Mouse (Mus musculus): Measurements from ENCODE around the gene Pla2g2c.

Gene Pla2g2c

DNA sequence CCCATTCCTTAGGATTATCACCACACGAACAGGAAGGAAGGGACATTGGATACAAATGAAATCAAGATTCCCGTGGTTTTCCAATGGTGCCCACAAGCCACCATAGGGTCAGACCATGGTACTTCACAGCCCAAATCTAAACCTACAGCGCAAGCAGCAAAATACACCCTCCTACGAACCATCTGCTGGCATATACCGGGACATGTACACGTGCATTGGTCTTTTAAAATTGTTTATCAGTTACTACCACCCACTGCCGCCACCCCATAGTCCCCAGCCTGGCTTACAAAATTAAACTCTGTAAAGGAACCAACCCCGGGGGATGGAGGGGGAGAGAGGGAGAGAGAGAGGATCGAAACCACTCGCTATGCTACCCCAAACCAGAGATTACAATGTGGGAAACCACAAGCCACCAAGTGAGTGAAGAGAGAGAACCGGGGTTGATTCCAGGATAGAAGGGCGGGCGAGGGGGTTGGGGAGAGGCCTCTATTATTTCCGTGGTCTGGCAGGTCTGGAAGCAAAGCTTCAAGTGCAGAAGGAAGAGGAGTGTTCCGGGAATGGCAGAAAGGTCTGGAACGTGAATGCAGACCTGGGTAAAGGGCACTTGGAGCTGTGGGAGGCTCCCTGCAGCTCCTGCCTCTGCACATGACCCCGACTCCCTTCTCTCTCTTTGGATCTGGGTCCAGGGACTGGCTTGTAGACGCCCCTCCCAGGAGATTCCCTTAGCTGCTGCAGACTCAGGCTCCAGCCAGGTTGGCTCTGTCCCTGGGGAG lies at the start of gene Pla2g2c:
Gene Pla2g2c, plus strand, starts transcription at position 439 of the 773 bp plus-strand sequence.
- DNase-seq (ENCODE audit: low read depth) = no peak

DNA sequence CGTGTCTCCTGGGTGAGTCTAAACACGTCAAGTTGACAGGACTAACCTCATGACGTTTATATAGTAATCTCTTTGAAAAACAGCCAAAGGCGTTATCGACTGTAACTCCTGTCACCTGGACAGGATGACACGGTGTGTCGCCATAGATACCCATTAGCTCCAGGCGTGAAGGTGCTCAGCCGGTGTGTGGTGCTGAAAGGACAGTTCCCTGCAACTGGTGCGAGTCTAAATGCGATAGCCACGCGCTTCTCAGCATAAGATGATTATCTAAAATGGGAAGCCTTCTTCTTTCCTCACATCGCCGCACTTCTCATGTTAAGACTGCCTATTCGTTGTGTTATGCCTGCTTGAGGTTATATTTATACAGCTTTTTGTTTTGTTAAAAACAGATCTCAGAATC lies 48.1 kb upstream of the Pla2g2c start:
- DNase-seq (ENCODE audit: low read depth) = peak; percentile 16

DNA sequence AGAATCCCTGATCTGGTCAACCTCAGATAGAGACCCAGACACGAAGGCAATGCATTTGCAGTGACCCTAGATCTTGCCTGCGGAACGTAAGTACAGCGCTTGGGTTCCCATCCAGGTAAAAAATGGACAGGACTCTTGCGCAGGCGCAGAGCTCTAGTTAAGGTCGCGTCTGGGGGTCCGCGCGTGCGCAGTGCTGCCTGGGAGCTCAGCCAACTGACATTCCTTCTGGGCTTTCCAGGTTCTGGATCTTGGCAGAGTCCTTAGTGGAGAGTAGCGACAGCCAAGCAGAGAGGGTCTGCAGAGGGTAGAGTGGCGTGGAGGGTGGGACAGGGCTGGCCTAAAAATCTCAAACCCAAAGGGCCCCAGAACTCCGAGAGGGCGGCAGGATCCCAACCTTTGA lies 47.0 kb upstream of the Pla2g2c start:
- DNase-seq (ENCODE audit: low read depth) = no peak

DNA sequence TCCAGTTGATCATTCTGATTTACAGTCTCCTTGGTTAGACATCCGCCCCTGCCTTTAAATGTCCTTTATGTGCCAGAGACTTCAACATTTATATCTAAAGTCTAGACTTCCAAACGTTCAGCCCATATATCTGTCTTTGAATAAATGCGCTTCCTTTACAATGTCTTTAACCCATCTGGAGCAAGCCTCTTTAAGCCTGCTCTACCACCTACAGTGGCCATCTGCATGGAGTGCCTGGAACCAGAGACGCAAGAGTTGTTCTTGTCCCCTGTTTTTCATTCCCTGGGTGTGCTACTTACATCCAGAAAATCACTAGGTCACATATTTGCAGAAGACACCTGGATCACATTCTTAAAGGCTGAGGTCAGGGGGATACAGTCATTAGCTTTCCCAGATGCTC lies 44.5 kb upstream of the Pla2g2c start:
- DNase-seq (ENCODE audit: low read depth) = no peak

DNA sequence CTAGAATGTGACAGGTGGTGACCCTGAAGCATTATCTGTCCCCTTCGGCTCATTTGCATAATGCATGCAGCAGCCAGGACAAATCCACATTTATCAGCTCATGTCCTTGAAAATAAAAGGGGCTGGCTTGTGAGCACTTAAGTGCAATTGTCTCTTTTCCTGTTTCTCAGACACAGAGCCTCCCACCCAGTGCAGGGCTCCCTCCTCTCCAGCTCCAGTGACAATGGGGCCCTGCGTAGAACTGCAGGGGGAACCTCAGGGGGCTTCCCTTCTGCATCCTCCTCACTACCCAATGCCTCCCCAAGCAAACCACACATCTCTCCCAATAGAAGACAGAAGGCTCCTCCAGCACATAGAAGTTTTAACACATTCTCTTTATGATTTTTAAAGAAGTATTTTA lies 41.8 kb upstream of the Pla2g2c start:
- no peak for DNase-seq (ENCODE audit: low read depth)

DNA sequence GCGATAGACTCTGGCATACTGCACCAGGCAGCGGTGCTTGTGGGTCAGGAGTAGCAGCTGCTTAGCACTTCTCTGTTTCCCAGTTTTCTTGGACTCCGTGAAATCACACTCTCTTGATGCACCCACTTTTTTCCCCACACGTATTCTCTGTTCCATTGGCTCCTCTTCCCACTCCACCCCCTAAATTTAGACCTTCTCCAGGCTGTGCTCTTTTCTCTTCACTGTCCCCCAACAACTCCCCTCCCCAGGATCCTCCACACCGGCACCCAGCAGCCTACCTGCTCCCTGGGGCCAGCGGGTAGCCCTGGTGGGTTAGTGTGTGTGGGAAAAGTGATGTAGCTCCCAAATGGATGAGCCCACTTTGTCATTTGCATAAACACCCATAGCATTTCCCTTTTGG lies 38.8 kb upstream of the Pla2g2c start:
- no peak for DNase-seq (ENCODE audit: low read depth)

DNA sequence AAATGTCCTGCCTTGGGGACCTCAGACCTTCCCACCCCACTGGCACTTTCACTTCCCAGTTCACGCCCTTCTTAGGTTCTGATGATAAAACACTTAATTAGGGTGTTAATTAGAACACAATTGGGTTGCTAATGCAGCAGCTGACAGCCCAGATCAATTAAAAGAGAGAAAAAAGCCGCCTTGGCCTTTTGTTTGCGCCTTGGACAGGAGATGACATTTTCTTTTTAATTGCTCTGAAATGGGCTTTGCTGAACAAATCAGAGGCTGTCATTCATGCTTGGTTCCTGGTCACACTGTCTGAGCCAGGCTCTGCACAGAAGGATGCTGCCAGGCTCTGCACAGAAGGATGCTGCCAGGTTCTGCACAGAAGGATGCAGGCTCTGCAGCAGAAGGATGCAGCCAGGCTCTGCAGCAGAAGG lies 35.5 kb upstream of the Pla2g2c start:
- no peak for DNase-seq (ENCODE audit: low read depth)

DNA sequence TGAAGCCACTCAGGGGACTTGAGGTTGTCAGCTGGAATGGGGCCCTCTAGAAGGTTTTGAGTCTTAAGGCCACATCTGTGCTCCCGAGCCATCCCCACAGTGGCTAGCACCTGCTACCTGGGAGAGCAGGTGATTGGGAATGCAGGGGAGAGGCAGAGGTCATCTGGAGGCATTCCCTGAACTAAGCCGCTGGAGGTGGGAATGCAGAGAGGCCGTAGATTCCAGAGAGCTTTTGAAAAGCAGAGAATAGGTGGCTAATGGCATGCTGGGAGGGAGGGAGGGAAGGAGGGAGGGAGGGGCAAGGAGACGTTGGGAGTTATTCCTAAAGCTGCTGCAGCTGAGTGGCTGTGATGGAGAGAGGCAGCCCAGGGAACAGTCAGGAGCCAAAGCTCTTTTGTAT lies 34.0 kb upstream of the Pla2g2c start:
- no peak for DNase-seq (ENCODE audit: low read depth)

DNA sequence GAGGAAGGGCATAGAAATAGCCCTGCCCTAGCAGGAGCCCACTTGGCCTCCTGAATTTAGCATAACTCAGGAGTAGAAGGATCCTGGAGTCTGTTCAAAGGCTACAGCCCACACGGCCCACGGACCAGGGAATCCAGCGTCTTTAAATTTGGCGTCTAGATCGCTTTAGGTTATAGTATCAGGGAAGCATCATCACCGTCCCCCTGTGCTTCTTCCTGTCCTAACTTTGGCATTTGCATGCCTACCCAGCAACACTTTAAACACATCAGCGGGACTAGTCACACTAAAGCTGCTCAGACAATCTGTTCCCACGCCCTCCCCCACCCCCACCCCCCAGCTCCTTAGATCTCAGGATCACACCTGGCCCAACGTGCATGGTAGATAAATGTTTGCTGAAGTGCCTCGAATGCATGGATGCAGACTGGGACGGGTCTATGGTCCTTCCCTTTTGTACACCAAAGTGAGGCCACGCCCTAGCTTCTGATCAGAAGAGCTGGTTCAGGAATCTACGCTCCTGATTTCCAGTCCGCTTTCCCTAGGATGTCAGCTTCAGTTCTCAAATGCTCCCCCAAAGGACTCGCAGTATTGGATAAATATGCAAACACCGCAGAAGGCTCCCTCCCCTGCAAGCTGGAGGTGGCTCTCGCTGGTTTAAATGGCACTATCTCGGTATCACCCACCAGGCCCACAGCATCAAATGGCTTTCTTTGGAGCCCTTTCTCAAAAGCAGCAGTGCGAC lies 33.0 kb upstream of the Pla2g2c start:
- DNase-seq (ENCODE audit: low read depth) = no peak

DNA sequence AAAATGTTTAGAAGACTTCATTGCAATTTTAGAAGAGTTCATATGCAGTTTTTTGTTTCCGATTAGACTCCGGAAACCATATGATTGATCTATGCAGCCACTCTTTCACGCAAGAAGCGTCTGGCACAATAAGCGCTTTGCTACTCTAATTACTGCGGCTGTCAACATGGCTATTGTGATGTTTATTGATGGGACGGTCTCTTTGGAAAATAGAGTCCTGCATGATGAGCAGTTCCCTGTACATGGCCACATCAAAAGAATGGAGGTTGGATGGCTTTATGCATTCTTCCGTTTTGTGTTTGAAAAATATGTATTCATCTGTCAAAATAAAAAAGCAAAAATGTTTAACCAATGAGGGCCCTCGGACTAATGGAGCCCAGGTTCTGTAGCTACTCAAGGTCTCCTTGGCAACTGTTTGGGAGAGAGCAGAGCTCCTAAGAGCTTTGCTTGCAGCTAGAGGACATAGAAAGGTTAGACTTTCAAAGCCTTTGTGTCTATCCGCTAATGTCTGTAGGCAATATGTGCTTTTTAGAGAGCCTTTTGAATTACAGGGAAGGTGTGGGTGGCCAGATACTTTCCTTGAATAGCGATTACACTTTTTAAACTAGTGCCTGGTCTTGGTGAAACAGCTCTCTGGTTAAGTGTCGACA lies 31.4 kb upstream of the Pla2g2c start:
- DNase-seq (ENCODE audit: low read depth) = no peak

DNA sequence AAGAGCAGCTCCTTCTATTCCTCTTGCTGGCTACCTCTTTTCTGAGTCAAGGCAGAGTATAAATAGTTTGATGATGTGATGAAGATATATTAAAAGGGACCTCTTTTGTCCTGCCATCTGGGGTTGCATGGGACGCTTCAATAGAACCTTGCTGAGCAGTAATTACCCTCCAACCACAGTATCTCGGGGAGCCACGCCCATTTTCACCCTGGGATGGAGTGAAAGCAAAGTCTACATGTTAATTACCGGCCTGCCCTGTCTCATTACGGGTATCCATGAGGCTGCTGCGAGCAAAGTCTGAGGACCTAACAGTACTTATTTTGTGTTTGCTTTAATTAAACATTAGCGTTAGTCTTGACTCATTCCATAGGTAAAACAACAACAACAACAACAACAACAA lies 27.9 kb upstream of the Pla2g2c start:
- no peak for DNase-seq (ENCODE audit: low read depth)

DNA sequence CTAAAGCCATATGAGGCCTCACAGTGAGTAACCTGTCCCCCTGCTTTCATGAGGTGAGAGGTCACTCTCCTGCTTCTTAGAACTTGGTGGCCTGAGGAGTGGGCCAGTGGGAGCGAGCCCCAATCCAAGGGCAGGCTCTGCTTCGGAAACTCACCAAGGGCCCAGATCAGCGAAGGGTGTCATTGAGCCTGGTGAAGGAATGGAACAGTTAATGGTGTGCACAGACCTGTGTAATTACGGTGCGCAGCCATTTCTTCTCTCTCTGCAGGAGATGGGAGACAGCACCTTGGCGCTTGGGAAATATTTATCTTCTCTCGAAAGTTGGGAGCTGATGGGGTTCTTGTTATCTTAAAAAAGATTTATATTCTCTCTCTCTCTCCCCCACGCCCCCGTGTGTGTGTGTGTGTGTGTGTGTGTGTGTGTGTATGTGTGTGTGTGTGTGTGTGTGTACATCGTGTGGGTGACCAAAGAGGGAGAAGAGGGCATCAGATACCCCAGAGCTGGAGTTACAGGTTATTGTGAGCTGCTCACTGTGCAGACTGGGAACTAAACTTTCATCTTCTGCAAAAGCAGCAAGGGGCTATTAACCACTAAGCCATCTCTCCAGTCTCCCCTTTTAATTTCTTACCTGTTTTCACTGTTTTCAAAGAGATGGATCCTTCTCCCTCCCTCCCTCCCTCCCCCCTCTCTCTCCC lies 27.3 kb upstream of the Pla2g2c start:
- DNase-seq (ENCODE audit: low read depth) = no peak

DNA sequence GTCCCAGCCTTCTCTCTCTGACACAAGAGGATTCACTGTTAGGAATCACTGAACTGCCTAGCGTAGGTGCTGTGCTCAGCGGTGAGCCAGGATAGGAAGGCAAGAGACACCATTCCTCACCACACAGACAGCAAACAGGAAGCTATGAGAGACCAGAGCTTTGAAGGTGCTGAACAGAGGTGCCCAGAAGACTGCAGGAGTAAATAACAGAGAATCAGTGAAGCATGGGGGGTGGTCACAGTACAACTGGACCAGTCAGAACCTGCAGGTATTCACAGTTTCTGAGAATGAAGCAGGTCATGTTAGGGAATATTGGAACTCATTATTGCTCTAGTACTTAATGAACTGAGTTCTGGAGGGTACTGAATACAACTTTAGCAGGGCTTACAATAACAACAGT lies 26.3 kb upstream of the Pla2g2c start:
- DNase-seq (ENCODE audit: low read depth) = no peak

DNA sequence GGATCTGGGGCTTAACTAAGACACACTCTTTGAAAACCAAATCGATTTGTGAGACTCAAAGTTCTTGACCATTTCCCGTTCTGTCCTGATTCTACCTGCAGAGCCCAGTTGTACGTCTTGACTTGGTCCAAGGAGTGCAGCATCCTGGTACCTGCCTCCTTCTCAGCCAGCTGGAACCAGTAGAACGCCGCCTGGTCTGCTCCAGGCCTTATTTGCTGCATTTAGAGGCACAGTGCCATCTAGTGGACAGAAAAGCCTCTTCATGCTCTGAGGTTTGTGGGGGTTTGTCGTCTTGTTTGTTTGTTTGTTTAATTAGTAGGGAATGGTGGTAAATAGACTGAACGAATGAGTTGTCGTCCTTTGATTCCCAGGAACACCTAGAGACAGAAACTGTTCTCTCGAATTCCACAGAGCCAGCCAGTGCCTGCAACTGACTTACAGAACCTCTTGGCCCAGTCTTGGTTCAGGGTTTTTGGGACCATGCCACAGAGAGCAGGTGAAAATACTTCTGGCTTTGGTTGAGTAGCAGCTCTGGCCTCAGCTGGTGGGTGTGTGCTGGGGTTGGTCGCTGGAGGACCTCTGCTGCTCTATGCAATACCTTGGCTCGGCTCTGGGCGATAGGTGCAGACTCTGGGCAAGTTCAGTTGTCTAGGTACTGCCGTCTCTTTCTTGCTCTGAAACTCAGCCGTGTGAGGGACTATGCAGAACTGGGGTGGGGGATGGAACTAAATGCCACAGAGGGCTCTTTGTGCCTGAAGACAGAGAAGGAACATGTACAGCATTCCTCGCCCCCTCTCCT lies 24.2 kb upstream of the Pla2g2c start:
- peak; percentile 64 for DNase-seq (ENCODE audit: low read depth)

DNA sequence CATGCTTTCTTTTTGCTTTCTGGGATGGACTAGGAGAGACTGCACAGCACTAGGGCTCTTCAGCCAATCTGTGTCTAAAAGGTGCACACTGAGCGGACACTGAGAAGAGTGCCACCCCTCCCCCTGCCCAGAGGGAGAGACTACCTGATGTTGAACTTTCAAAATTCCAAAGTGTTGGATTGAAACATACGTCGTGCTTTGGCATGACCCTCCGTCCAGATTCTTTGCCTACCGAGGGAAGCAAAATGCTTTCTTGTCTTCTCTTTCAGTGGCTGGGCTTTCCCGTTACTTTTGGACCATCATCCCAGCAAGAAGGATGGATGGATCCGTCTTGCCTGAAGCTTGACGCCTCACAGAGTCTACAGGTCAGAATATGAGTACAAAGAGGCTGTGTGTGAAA lies 23.5 kb upstream of the Pla2g2c start:
- DNase-seq (ENCODE audit: low read depth) = no peak

DNA sequence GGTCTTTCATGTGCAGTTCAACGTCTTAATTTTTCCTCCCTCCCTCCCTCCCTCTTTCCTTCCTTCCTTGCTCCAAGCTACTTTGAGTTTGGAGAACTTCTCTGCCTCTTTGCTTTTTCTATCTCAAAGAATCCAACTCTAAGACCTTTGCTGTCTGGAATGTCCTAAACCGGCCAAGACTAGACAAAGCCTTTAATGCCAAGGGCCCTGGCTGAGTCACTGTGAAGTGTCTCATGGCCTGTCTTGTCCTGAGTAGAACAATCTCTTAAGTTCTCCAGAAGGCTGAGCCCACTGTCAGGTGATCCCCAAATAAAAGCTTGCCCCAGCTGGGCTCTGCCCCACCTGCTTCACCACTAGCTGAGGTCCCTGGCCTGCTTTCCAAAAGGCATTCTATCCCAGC lies 22.6 kb upstream of the Pla2g2c start:
- DNase-seq (ENCODE audit: low read depth) = no peak

DNA sequence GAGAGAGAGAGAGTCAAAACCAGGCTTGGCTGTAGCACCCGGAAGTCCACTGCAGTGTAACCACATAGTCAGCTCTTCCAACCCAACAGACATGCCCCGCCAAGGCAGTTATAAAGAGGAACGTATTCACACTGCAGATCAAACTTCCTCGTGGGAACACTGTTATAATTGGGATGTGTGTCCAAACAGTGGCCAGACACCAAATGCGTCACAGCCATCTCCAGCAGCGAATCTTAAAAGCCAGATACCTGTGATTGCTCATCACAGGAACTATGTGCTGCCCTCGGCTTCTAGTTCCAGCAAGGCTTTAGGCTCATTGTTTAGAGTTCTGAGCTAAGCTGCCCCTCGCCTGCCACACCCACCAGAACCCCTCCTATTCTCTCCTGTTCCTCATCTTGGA lies 22.1 kb upstream of the Pla2g2c start:
- DNase-seq (ENCODE audit: low read depth) = no peak

DNA sequence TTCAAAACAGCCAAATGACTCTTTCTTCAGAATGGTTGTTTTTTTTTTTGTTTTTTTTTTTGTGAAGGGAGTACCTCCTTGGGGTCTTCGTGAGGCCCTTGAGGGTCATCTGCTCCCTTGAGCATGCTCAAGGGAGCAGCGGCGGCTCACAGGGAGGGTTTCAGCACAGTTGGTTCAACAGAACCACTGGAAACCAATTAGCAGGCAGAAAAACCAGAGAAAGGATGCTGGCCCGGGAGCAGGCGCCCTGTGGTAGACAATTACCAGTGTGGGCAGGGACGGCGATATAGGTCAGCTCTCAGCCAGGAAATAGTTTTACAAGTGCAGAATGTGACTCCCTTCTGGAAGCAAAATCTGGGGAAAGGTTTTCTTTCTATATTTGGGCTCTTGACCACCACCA lies 21.0 kb upstream of the Pla2g2c start:
- no peak for DNase-seq (ENCODE audit: low read depth)

DNA sequence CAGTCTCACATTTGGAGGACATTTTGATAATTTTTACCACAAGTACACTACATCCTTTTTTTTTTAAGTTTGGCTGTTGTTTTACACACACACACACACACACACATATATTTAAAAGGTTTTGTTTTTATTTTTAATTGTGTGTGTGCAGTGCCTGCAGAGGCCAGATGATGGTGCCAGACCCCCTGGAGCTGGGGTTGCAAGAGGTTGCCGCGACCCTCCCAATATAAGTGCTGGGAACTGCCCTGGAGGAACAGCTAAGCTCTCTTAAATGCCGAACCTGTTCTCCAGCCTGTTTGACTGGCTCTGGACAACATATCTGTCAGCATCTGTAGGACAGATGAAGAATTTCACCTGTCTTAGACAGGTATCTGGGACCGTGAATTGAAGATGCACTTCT lies 20.4 kb upstream of the Pla2g2c start:
- no peak for DNase-seq (ENCODE audit: low read depth)

DNA sequence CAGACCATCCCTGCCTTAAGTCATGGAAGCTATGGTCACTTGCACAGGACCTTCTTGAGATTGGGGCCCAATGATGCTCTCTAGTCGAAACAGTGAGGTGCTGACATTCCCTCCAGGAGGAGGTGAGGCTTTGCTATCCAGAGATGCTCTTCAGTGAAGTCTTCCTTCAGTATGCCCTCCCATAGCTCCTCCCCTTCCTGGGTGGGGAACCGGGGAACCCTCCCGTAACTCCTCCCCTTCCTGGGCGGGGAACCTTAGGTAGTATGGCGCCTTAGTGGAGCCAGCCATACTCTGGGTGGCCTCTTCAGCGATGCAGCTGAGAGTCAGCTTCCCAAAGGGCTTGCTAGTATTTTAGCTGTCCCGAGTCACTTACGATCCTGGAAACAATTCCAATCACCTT lies 18.0 kb upstream of the Pla2g2c start:
- no peak for DNase-seq (ENCODE audit: low read depth)

DNA sequence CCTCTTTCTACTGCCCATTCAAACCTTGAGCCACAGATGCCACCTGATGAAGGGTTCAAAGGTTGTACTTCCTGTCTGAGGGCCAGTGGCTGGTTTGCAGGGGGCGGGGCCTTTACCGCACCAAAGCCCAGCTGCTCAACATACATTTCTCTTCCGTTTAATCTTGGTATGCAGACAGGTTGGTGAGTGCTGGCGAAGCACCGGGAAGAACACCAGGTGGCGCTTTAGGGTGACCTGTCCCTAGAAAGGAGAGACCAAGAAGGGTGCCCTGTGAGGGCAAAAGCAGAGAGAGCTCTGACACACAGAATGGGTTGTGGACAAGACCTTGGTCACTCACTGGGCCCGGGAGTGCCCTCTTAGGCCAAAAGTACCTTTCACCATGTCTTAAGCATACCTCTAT lies 16.0 kb upstream of the Pla2g2c start:
- DNase-seq (ENCODE audit: low read depth) = peak; percentile 43

DNA sequence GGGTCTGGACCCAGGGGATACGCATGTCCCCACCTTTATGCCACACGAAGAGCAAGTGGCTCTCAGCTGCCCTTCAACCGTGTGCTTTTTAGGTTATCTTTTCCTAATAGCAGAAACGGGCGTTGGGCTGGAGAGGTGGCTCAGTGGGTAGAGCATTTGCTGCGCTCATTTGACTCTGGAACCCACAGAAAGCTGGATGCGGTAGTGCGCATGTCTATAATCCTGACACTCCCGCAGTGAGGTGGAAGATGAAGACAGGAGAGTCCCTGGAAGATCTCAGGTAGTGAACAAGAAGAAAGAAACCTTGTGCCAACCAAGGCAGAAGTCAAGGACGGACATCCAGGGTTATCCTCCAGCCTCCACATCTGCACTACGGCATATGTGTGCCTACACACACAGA lies 15.3 kb upstream of the Pla2g2c start:
- no peak for DNase-seq (ENCODE audit: low read depth)
